Mouse (Mus musculus): ENCODE results near the gene Cby1. TPM values are rescaled to one million over a fixed set of nuclear protein-coding genes. Genes with fewer than 3 reads are reported as not detected.
A peak's percentile ranks its signal among the peaks of the same experiment; 100 is the strongest.
"Not testable (repeated sequence)": the region's sequence is repeated elsewhere in the genome, so short reads cannot be mapped to it uniquely, and the experiment has no call there.

Gene Cby1
- polyA plus RNA-seq, 1 experiment from 2014 or later: 42.2 TPM

DNA sequence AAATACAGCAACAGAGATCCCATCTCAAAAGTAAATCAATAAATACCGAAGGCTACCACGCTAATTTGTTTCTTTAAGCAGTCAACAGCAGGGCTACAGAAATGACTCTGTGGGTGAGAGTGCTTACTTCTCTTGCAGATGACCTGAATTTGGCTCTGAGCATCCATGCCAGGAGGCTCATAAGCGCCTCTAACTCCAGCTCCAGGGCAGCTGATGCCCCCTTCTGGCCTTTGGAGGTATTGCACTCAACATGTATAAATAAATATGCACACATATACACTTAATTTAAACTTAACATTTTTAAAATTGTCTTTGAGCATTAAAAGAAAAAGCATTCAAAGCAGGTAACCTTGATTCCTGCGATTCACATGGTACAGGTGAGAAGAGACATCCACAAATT lies 7.5 kb upstream of the Cby1 start:
- H3K27ac ChIP-seq: no peak overlapping the region
- H3K4me1 ChIP-seq: no peaks in the 10 kb centered on the region
- no peaks in the 10 kb centered on the region for H3K9me3 ChIP-seq
- H3K9ac ChIP-seq: no peak overlapping the region
- H3K4me2 ChIP-seq: no peak overlapping the region
- 64% methylated on average over 4 of the region's 4 CpGs for WGBS
- no peak overlapping the region for H3K4me3 ChIP-seq (replicated peaks)
- no peaks in the 10 kb centered on the region for H3K36me3 ChIP-seq
- H3K27me3 ChIP-seq (replicated peaks): no peaks in the 10 kb centered on the region
- no peak for ATAC-seq (ENCODE audit: insufficient read depth, low FRiP score, low read depth)

DNA sequence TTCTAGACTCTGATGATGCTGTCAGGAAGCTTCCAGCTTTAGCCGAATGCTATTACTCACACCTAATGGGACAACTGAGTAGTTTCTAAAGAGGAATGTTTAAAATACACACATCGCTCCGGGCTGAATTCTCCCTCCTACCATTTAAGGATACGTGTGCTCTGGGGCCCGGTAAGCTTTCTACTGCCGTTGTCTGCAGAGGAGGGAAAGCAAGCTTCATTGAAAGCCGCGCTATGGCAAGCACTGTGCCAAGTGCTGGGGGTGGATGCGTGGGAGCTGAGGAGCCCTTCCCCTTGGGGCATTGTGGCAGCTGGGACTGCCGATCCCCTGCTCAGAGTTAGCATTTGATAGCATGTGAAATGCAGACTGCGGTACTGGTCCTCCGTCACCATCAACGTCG lies 2.5 kb upstream of the Cby1 start:
- H3K27me3 ChIP-seq (replicated peaks): no peaks in the 10 kb centered on the region
- H3K4me3 ChIP-seq (replicated peaks): no peak overlapping the region
- ATAC-seq (ENCODE audit: insufficient read depth, low FRiP score, low read depth): no peak
- H3K36me3 ChIP-seq: peaks cover 2% of the 10 kb centered on the region; the same call in 1 of the 2 replicates
- no peaks in the 10 kb centered on the region for H3K9me3 ChIP-seq
- no peak overlapping the region for H3K9ac ChIP-seq
- H3K27ac ChIP-seq: peak overlapping the region; percentile 69; the same call in 1 of the 2 replicates
- 71% methylated on average over 14 of the region's 14 CpGs for WGBS
- H3K4me2 ChIP-seq: no peak overlapping the region
- 0 out of 2 replicates have a peak, but pooled peaks cover 10% of the 10 kb centered on the region for H3K4me1 ChIP-seq

DNA sequence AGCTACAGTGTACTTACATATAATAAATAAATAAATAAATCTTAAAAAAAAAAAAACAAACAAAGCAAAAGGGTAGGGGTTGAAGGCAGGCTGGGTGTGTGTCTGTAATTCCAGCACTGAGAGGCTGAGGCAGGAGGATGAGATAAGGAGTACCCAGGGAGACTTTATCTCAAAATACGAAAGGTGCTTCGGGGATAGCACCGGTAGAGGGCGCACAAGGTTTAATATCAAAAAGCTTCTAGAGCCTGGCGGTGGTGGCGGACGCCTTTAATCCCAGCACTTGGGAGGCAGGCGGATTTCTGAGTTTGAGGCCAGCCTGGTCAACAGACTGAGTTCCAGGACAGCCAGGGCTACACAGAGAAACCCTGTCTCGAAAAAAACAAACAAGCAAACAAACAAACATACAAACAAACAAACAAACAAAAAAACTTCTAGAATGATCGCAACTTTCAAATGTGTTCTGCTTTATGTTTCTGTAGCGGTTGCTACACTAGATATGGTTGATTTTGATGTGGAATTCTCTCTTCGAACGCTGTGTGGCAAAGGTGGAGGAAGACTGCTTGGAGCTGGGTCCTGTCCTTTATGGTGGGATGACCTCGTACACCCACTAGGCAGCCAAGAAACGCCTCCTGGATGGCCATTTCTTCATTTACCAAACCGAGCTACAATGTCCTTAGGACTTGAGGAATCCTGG lies 1.0 kb upstream of the Cby1 start:
- Histone ChIP-seq H3K9ac (peak overlapping the region; percentile 76; the same call in 1 of the 2 replicates), H3K4me1 (0 out of 2 replicates have a peak, but pooled peaks cover 10% of the 10 kb centered on the region), H3K36me3 (peaks cover 8% of the 10 kb centered on the region; the same call in 1 of the 2 replicates), H3K4me2 (peak overlapping the region; percentile 93), H3K27ac (peak overlapping the region; percentile 96), H3K9me3 (no peaks in the 10 kb centered on the region), H3K4me3 (replicated peaks) (peak overlapping the region; percentile 63), H3K27me3 (replicated peaks) (no peaks in the 10 kb centered on the region)
- ATAC-seq (ENCODE audit: insufficient read depth, low FRiP score, low read depth): no peak
- 2% methylated on average over 16 of the region's 16 CpGs for WGBS

DNA sequence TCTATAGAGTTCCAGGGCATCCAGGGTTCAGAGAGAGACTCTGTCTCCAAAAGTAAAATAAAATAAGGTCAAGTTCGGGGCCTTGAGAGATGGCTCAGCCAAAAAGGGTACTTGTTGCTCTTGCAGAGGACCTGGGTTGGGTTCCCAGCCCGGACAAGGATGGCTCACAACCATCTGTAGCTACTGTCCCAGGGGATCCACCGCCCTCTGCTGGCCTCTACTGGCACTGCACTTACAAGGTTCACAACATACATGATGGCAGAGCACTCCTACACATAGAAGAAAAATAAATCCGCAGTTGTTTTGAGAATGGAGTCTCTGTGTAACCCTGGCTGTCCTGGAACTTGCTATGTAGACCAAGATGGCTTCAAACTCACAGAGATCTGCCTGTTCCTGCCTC lies 2.9 kb downstream of the Cby1 start:
- Histone ChIP-seq H3K9me3 (no peaks in the 10 kb centered on the region), H3K27me3 (replicated peaks) (no peaks in the 10 kb centered on the region), H3K4me2 (no peak overlapping the region), H3K4me3 (replicated peaks) (no peak overlapping the region), H3K36me3 (peaks cover 8% of the 10 kb centered on the region; the same call in 1 of the 2 replicates), H3K27ac (no peak overlapping the region), H3K9ac (no peak overlapping the region), H3K4me1 (0 out of 2 replicates have a peak, but pooled peaks cover 10% of the 10 kb centered on the region)
- WGBS: 79% methylated on average over 4 of the region's 4 CpGs
- ATAC-seq (ENCODE audit: insufficient read depth, low FRiP score, low read depth): no peak

DNA sequence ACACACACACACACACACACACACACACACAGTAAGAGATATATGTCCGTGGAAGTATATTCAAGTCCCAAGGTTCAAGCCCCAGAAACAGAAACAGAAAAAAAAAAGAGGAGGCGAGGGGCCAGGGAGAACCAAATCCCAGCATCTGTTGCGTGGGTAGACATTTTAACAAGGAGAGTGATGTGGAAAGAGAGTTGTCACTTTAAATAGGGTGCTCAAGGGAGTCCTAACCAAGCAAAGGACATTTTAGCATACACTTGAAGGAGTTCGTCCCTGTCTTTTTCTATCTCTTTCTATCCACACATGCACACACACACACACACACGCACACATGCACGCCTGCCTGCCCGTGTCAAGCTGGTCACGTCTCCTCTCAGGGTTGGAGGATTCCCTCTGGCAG lies 5.7 kb downstream of the Cby1 start:
- H3K36me3 ChIP-seq: peaks cover 10% of the 10 kb centered on the region; the same call in 1 of the 2 replicates
- no peak for ATAC-seq (ENCODE audit: insufficient read depth, low FRiP score, low read depth)
- no peak overlapping the region for H3K9ac ChIP-seq
- no peaks in the 10 kb centered on the region for H3K27me3 ChIP-seq (replicated peaks)
- H3K4me2 ChIP-seq: no peak overlapping the region
- H3K9me3 ChIP-seq: no peaks in the 10 kb centered on the region
- H3K27ac ChIP-seq: no peak overlapping the region
- WGBS: 90% methylated on average over 8 of the region's 8 CpGs
- H3K4me1 ChIP-seq: 0 out of 2 replicates have a peak, but pooled peaks cover 2% of the 10 kb centered on the region
- no peak overlapping the region for H3K4me3 ChIP-seq (replicated peaks)

DNA sequence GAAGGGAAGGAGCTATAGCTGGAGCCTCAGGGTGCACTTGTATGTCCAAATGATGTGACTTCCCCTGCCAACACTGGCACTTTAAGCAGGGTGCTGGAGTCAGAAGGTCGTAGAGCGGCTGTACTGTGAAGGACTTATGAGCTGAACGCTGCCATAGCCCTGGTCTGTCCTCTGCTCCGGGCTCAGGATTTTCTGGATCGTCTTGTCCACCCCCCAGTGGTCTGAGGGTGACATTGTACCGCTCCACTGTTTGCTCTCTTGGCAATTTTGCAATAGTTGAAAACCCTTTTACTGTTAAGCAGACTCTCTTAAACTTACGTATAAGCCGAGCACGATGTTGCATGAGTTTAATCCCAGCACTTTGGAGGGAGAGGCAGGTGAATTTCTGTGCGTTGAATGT lies 10.2 kb downstream of the Cby1 start:
- Histone ChIP-seq H3K9me3 (no peaks in the 10 kb centered on the region), H3K27me3 (replicated peaks) (no peaks in the 10 kb centered on the region), H3K4me2 (no peak overlapping the region), H3K4me3 (replicated peaks) (no peak overlapping the region), H3K4me1 (peaks cover 7% of the 10 kb centered on the region), H3K9ac (no peak overlapping the region), H3K27ac (no peak overlapping the region), H3K36me3 (peaks cover 7% of the 10 kb centered on the region; the same call in 1 of the 2 replicates)
- ATAC-seq (ENCODE audit: insufficient read depth, low FRiP score, low read depth): no peak
- 65% methylated on average over 10 of the region's 10 CpGs for WGBS

DNA sequence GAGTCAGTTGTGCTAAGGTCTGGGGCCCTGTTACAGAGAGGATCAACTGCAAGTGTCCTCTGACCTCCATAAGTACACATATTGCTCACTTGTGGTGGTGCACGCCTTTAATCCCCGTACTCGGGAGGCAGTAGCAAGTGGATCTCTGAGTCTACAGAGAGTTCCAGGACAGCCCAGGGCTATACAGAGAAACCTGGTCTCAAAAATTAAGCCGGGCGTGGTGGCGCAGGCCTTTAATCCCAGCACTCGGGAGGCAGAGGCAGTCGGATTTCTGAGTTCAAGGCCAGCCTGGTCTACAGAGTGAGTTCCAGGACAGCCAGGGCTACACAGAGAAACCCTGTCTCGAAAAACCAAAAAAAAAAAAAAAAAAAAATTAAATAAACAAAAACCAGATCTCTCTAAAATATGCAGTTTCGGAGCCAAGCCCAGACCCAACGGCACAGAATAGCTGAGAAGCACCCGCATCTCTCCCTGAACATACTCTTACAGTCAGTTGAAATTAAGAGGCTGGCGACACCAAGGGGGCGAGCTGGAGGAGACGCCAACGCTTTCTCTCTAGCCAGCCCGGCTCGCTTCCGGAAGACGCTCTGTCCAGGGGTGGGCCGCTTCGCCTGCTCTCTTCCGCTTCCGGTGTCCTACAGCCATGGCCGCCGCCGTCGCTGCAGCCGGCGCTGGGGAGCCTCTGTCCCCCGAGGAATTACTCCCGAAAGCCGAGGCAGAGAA lies 11.4 kb downstream of the Cby1 start, which contains the start of gene Tomm22:
TSS of gene Tomm22 (plus strand) at position 613 of the 723 bp plus-strand sequence.
- Histone ChIP-seq H3K4me2 (peak within 1 kb of the TSS; percentile 72), H3K4me1 (peaks cover 7% of the 10 kb centered on the region), H3K27ac (peak within 1 kb of the TSS; percentile 61; the same call in 1 of the 2 replicates), H3K27me3 (replicated peaks) (no peaks in the 10 kb centered on the region), H3K9me3 (no peaks in the 10 kb centered on the region), H3K9ac (peak within 1 kb of the TSS; percentile 84), H3K36me3 (peaks cover 14% of the 10 kb centered on the region; the same call in 1 of the 2 replicates), H3K4me3 (replicated peaks) (peak within 1 kb of the TSS; percentile 94)
- ATAC-seq (ENCODE audit: insufficient read depth, low FRiP score, low read depth): peak; percentile 95
- 16% methylated on average over 33 of the region's 33 CpGs for WGBS

DNA sequence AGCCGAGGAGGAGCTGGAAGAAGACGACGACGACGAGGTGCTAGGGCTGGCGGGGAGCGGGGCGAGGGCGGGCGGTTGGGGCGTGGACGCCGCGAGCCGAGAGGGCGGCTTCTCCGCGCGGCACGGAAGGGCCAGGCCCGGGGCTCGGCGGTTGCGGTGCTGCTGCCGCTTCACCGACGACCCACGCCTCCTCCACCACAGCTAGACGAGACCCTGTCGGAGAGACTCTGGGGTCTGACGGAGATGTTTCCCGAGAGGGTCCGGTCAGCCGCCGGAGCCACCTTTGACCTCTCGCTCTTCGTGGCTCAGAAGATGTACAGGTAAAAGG lies 11.9 kb downstream of the Cby1 start:
- peak; percentile 54 for ATAC-seq (ENCODE audit: insufficient read depth, low FRiP score, low read depth)
- WGBS: under 1% methylated on average over 37 of the region's 37 CpGs
- Histone ChIP-seq H3K4me2 (peak overlapping the region; percentile 72), H3K36me3 (peaks cover 17% of the 10 kb centered on the region; the same call in 1 of the 2 replicates), H3K9me3 (no peaks in the 10 kb centered on the region), H3K27me3 (replicated peaks) (no peaks in the 10 kb centered on the region), H3K4me1 (peaks cover 7% of the 10 kb centered on the region), H3K4me3 (replicated peaks) (peak overlapping the region; percentile 94), H3K9ac (peak overlapping the region; percentile 84), H3K27ac (peak overlapping the region; percentile 61; the same call in 1 of the 2 replicates)

DNA sequence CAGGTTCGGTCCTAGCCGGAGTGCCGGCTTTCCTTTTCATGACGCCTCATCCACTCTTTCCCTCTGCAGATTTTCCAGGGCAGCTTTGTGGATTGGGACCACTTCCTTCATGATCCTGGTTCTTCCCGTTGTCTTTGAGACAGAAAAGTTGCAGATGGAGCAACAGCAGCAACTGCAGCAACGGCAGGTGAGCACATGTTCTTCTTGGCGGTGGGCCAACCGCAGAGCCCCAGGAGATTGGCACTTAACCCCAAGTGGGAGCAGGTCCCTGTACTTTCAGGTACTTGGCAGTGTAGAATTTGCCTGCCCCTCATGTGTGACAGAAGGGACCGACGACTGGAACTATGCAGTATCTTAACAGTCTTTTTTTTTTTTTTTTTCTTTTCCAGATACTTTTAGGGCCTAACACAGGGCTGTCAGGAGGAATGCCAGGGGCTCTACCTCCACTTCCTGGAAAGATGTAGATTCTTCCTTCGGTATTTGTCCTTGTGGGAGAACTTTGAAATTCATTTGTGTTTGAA lies 12.9 kb downstream of the Cby1 start:
- H3K9ac ChIP-seq: not testable (repeated sequence)

DNA sequence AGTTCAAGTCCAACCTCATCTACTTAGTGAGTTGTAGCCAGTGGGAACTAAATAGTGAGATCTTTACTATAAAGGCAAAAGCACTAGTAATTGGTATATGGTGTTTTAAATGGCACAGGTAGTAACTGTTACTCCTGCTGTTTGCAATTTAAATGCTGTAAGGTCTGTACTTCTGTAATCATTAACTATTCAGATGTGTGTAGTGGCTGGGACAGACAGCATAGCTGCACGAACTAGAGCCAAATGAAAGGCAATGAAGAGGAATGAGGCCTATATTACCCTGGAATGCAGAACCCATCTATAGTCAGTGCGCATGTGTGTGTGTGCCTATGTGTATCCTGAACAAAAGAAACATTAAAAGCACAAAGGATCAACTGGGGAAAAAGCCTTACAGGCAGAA lies 18.9 kb downstream of the Cby1 start:
- no peak for ATAC-seq (ENCODE audit: insufficient read depth, low FRiP score, low read depth)
- H3K9ac ChIP-seq: no peak overlapping the region
- H3K9me3 ChIP-seq: no peaks in the 10 kb centered on the region
- WGBS: 75% methylated on average over 2 of the region's 2 CpGs
- no peak overlapping the region for H3K4me2 ChIP-seq
- H3K4me3 ChIP-seq (replicated peaks): no peak overlapping the region
- H3K36me3 ChIP-seq: peaks cover 23% of the 10 kb centered on the region; the same call in 1 of the 2 replicates
- H3K27ac ChIP-seq: no peak overlapping the region
- H3K4me1 ChIP-seq: peaks cover 6% of the 10 kb centered on the region; the same call in 1 of the 2 replicates
- no peaks in the 10 kb centered on the region for H3K27me3 ChIP-seq (replicated peaks)

More for the DNA sequence above, 12.9 kb downstream of the Cby1 start:
- H3K9me3 ChIP-seq; ATAC-seq (ENCODE audit: insufficient read depth, low FRiP score, low read depth); H3K27ac ChIP-seq; H3K4me1 ChIP-seq; H3K27me3 ChIP-seq (replicated peaks): not testable (repeated sequence)
- 71% methylated on average over 11 of the region's 11 CpGs for WGBS
- peak overlapping the region; percentile 94 for H3K4me3 ChIP-seq (replicated peaks)
- H3K4me2 ChIP-seq: peak overlapping the region; percentile 72
- H3K36me3 ChIP-seq: peaks cover 25% of the 10 kb centered on the region; the same call in 1 of the 2 replicates

DNA sequence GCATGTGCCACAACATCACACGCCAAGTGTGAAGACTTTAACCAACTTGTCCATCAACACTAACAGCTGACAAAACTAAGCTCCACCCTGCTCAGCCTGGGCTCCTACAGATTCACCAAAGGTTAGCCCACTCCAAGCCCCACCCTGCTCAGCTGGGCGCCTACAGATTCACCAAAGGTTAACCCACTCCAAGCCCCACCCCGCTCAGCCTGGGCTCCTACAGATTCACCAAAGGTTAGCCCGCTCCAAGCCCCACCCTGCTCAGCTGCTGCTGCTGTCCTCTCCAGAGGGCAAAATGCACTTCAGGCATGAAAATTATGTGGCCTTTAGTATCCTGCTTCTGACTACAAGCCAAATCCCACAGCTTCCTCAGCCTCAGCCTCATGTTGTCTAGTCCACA lies 23.0 kb downstream of the Cby1 start:
- no peak overlapping the region for H3K4me2 ChIP-seq
- no peaks in the 10 kb centered on the region for H3K27me3 ChIP-seq (replicated peaks)

DNA sequence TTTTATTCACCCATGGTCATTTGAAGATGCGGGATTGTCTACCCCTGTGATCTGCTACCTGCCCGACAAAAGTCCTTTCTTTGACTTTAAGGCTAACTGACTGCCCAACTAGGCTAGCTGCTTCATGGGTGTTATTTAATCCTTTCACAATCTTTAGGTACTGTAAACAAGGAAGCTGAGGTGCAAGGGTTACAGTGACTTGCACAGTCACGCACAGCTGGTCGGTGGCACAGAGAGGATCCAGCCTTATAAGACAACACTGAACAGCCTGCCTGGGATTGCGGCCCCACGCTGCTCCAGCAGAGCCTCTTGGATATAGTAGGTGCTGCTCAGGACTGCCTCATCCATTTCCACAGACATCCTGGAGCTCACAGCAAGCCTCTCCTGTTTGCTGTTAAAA lies 24.1 kb downstream of the Cby1 start:
- 71% methylated on average over 6 of the region's 6 CpGs for WGBS
- H3K27ac ChIP-seq: no peak overlapping the region
- no peak for ATAC-seq (ENCODE audit: insufficient read depth, low FRiP score, low read depth)
- H3K4me2 ChIP-seq: no peak overlapping the region
- H3K36me3 ChIP-seq: no peaks in the 10 kb centered on the region
- H3K4me1 ChIP-seq: peaks cover 36% of the 10 kb centered on the region
- H3K27me3 ChIP-seq (replicated peaks): no peaks in the 10 kb centered on the region
- H3K9ac ChIP-seq: no peak overlapping the region
- H3K4me3 ChIP-seq (replicated peaks): no peak overlapping the region
- no peaks in the 10 kb centered on the region for H3K9me3 ChIP-seq

More for the DNA sequence above, 23.0 kb downstream of the Cby1 start:
- Histone ChIP-seq H3K9me3 (no peaks in the 10 kb centered on the region), H3K4me3 (replicated peaks) (no peak overlapping the region), H3K36me3 (no peaks in the 10 kb centered on the region), H3K4me1 (peaks cover 36% of the 10 kb centered on the region), H3K27ac (no peak overlapping the region), H3K9ac (no peak overlapping the region)
- no peak for ATAC-seq (ENCODE audit: insufficient read depth, low FRiP score, low read depth)
- 85% methylated on average over 4 of the region's 4 CpGs for WGBS
